Mouse (Mus musculus) MEL (cell line): Measurements from ENCODE around the gene Eme2.

Experiments used
- BHLHE40 ChIP-seq: IDR thresholded peaks from 2 replicates; pipeline ENCODE4 v1.6.1; 2012; ENCODE audit warnings: low read depth, mild to moderate bottlenecking, inconsistent platforms, low read length, improper control_type of control experiment, borderline replicate concordance
- CHD1 ChIP-seq: IDR thresholded peaks from 2 replicates; pipeline ENCODE4 v1.6.1; 2012; ENCODE audit warnings: low read depth, mild to moderate bottlenecking, inconsistent platforms, low read length, improper control_type of control experiment
- CHD2 ChIP-seq: IDR thresholded peaks from 2 replicates; pipeline ENCODE4 v1.6.1; 2011; ENCODE audit warnings: low read length, improper control_type of control experiment
- CTCF ChIP-seq, 3 experiments: IDR thresholded peaks in 2 of 3; conservative IDR thresholded peaks in 1 of 3; 2 replicates each; pipeline ENCODE4 v1.5.1; 2011 to 2012; ENCODE audit warnings: low read length in 3 of 3, low read depth in 2 of 3, mild to moderate bottlenecking in 2 of 3, improper control_type of control experiment in 1 of 3, inconsistent platforms in 1 of 3, mixed read lengths in 1 of 3, moderate library complexity in 1 of 3; ENCODE audit not compliant: control insufficient read depth in 1 of 3, insufficient read depth in 1 of 3, poor library complexity in 1 of 3, severe bottlenecking in 1 of 3
- MAX ChIP-seq: IDR thresholded peaks from 2 replicates; pipeline ENCODE4 v1.6.1; 2011; ENCODE audit warnings: low read length, improper control_type of control experiment
- POLR2A ChIP-seq, 2 experiments: IDR thresholded peaks; 2 replicates each; pipeline ENCODE4 v1.6.1; 2011 to 2012; ENCODE audit warnings: low read length in 2 of 2, mild to moderate bottlenecking in 2 of 2, control low read depth in 1 of 2, improper control_type of control experiment in 1 of 2, low read depth in 1 of 2, moderate library complexity in 1 of 2; ENCODE audit not compliant: control insufficient read depth in 1 of 2, insufficient read depth in 1 of 2, poor library complexity in 1 of 2
- SMC3 ChIP-seq: IDR thresholded peaks from 2 replicates; pipeline ENCODE4 v1.6.1; 2011; ENCODE audit warnings: low read depth, low read length, improper control_type of control experiment
- UBTF ChIP-seq: IDR thresholded peaks from 2 replicates; pipeline ENCODE4 v1.6.1; 2012; ENCODE audit warnings: low read depth, mild to moderate bottlenecking, inconsistent platforms, low read length, improper control_type of control experiment, moderate library complexity, borderline replicate concordance; ENCODE audit not compliant: insufficient read depth
- USF1 ChIP-seq: IDR thresholded peaks from 2 replicates; pipeline ENCODE4 v1.6.1; 2014; ENCODE audit warnings: low read depth, mild to moderate bottlenecking, inconsistent platforms, low read length, improper control_type of control experiment, moderate library complexity
- USF2 ChIP-seq, 2 experiments: IDR thresholded peaks; 2 replicates each; pipeline ENCODE4 v1.6.1; 2011 to 2012; ENCODE audit warnings: improper control_type of control experiment in 2 of 2, low read length in 2 of 2, borderline replicate concordance in 1 of 2, inconsistent platforms in 1 of 2, low read depth in 1 of 2, mild to moderate bottlenecking in 1 of 2; ENCODE audit not compliant: insufficient read depth in 1 of 2

DNA sequence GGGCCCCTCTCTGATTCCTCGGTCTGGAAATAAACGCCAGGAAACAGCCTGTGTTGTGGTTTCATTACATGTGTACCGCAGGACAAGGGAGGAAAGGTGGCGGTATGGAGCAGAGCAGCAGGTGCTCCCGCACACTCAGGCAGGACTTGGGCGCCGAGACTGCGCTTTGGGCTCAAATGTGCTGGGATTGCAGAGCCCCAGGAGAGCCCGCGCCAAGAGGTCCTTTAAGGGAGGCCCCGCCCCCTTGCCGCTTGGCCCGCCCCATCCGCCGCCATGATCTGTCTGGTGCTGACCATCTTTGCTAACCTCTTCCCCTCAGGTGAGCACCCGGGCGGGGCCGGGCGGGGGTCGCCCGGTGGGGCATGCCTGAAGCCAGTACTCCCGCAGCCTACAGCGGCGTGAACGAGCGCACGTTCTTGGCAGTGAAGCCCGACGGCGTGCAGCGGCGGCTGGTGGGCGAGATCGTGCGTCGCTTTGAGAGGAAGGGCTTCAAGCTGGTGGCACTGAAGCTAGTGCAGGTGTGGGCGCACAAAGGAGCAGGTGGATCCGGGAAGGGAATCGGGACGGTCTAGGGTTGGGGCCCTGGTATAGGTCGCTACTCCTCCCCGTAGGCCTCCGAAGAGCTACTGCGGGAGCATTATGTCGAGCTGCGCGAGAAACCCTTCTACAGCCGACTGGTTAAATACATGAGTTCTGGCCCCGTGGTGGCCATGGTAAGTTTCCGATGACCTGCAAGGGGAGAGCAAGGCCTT is 1.5 kb upstream of the Eme2 start, which contains the start of gene Nme3:
- no peak for TF ChIP-seq SMC3
- no peak for TF ChIP-seq USF1
- no peak for TF ChIP-seq CTCF (IDR thresholded peaks at IDR 0.05 in 2 of 3, conservative IDR thresholded peaks at IDR 0.05 in 1 of 3; ENCODE audit: control insufficient read depth in 1 of 3, insufficient read depth in 1 of 3, low read depth in 2 of 3, low read length in 3 of 3, poor library complexity in 1 of 3, severe bottlenecking in 1 of 3)
- peak in 1 of 2 experiments; percentile 59; a peak in 2 of 4 replicates for TF ChIP-seq POLR2A (IDR thresholded peaks at IDR 0.05; ENCODE audit: control insufficient read depth in 1 of 2, insufficient read depth in 1 of 2, low read depth in 1 of 2, low read length in 2 of 2, poor library complexity in 1 of 2)
- no peak for TF ChIP-seq UBTF
- 0 out of 2 replicates have a peak, but pooled peaks have one; percentile 36 for TF ChIP-seq MAX
- no peak for TF ChIP-seq CHD1
- 0 out of 2 replicates have a peak, but pooled peaks have one; percentile 22 for TF ChIP-seq BHLHE40
- no peak for TF ChIP-seq USF2 (IDR thresholded peaks at IDR 0.05; ENCODE audit: borderline replicate concordance in 1 of 2, insufficient read depth in 1 of 2, low read depth in 1 of 2, low read length in 2 of 2)
- TF ChIP-seq CHD2: no peak
